Mouse (Mus musculus) ES-E14 (cell line): ENCODE results near the gene Fbxw8. TPM values are rescaled to one million over a fixed set of nuclear protein-coding genes. Genes with fewer than 3 reads are reported as not detected.

Source experiments
- DNase-seq: peaks from one replicate; pipeline ENCODE4 v3.0.0-alpha.2; 2013; ENCODE audit warnings: low read depth, low spot score
- H3K27ac ChIP-seq: 2 replicates; pipeline ENCODE4 v1.5.1; 2012; ENCODE audit warnings: low read depth, mild to moderate bottlenecking, low read length, moderate library complexity, mixed read lengths; ENCODE audit not compliant: poor library complexity, insufficient read depth, severe bottlenecking
- H3K36me3 ChIP-seq: 2 replicates; pipeline ENCODE4 v1.6.1; 2012; ENCODE audit warnings: mild to moderate bottlenecking, low read length, moderate library complexity, mixed read lengths; ENCODE audit not compliant: control insufficient read depth, poor library complexity, insufficient read depth, severe bottlenecking
- H3K4me1 ChIP-seq, 2 experiments: fragments of 150-350 bp in 1 of 2; sonication (generic) in 1 of 2; 2 replicates each; pipeline ENCODE4 v1.6.1; 2012; ENCODE audit warnings: low read length in 2 of 2, mild to moderate bottlenecking in 1 of 2, mixed read lengths in 1 of 2; ENCODE audit not compliant: control insufficient read depth in 2 of 2, insufficient read depth in 2 of 2, poor library complexity in 1 of 2
- H3K4me3 ChIP-seq, 2 experiments: fragments of 150-350 bp in 1 of 2; sonication (generic) in 1 of 2; 2 replicates each; pipeline ENCODE4 v1.5.1; 2012; ENCODE audit warnings: low read length in 2 of 2, low read depth in 1 of 2, mild to moderate bottlenecking in 1 of 2, mixed read lengths in 1 of 2; ENCODE audit not compliant: insufficient read depth in 1 of 2, poor library complexity in 1 of 2, severe bottlenecking in 1 of 2
- H3K9ac ChIP-seq: 2 replicates; pipeline ENCODE4 v1.6.1; 2012; ENCODE audit warnings: low read depth, mild to moderate bottlenecking, low read length, mixed read lengths; ENCODE audit not compliant: poor library complexity, insufficient read depth, severe bottlenecking
- H3K9me3 ChIP-seq: fragments of 150-350 bp; sonication (generic); 2 replicates; pipeline ENCODE4 v1.6.1; 2012; ENCODE audit warnings: low read depth, mild to moderate bottlenecking, low read length; ENCODE audit not compliant: control insufficient read depth, insufficient read depth
- CHD2 ChIP-seq: IDR thresholded peaks from 2 replicates; pipeline ENCODE4 v1.6.1; 2014; ENCODE audit warnings: mild to moderate bottlenecking, low read depth, low read length, inconsistent platforms
- HCFC1 ChIP-seq: IDR thresholded peaks from 2 replicates; pipeline ENCODE4 v1.6.1; 2012; ENCODE audit warnings: low read length, inconsistent platforms, borderline replicate concordance; ENCODE audit not compliant: insufficient read depth
- MAFK ChIP-seq: IDR thresholded peaks from 2 replicates; pipeline ENCODE4 v1.6.1; 2014; ENCODE audit warnings: mild to moderate bottlenecking, low read depth, low read length, inconsistent platforms; ENCODE audit not compliant: insufficient read depth
- ZC3H11A ChIP-seq: IDR thresholded peaks from 2 replicates; pipeline ENCODE4 v1.6.1; 2012; ENCODE audit warnings: low read depth, mild to moderate bottlenecking, inconsistent platforms, low read length, borderline replicate concordance
- ZNF384 ChIP-seq: IDR thresholded peaks from 2 replicates; pipeline ENCODE4 v1.6.1; 2012; ENCODE audit warnings: low read depth, low read length, inconsistent platforms
- in situ Hi-C, 2 experiments: fragments of 600-800 bp; cut with MboI; formaldehyde crosslinking; loops; one replicate each; pipeline ENCODE4 v1.15.1; 2025; ENCODE audit warnings: low sequenced_read_pairs in 2 of 2, inconsistent platforms in 1 of 2; ENCODE audit not compliant: unreplicated experiment in 2 of 2
- total RNA-seq: library from RNA; depleted of rRNA; stranded (reverse); fragments of 300-350 nt; gene quantifications from 2 replicates; pipeline ENCODE4 v1.2.3, GENCODE M21; 2012

Gene Fbxw8
- total RNA-seq, 1 experiment = 46.2 TPM

DNA sequence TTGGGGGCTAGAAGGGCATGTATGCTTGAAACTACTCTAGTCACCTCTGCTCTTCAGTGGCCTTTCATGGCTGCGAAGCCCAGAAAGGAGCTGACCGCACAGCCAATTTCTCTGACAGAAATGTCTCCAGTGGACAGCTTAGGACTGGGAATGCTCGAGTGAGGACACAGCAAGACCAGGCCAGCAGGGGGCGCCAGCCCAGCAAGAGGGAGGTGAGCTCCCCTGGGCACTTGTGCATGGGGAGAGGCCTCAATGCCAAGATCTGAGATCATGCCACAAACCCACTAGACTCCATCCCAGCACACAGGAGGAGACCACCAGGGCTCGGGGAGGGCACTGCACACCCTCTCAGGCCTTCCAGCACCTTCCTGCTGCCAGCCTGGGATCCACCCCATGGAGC lies 88.4 kb downstream of the Fbxw8 start:
- in situ Hi-C loops = no loop called here
- Histone ChIP-seq H3K9me3 (no peaks in the 10 kb centered on the region), H3K4me3 (no peak overlapping the region), H3K36me3 (peaks cover 17% of the 10 kb centered on the region; the same call in 1 of the 2 replicates), H3K9ac (no peak overlapping the region), H3K27ac (no peak overlapping the region), H3K4me1 (no peaks in the 10 kb centered on the region)
- no peak for TF ChIP-seq MAFK
- no peak for TF ChIP-seq ZC3H11A
- no peak for TF ChIP-seq HCFC1
- no peak for TF ChIP-seq ZNF384
- no peak for TF ChIP-seq CHD2
- peak; percentile 46 for DNase-seq

DNA sequence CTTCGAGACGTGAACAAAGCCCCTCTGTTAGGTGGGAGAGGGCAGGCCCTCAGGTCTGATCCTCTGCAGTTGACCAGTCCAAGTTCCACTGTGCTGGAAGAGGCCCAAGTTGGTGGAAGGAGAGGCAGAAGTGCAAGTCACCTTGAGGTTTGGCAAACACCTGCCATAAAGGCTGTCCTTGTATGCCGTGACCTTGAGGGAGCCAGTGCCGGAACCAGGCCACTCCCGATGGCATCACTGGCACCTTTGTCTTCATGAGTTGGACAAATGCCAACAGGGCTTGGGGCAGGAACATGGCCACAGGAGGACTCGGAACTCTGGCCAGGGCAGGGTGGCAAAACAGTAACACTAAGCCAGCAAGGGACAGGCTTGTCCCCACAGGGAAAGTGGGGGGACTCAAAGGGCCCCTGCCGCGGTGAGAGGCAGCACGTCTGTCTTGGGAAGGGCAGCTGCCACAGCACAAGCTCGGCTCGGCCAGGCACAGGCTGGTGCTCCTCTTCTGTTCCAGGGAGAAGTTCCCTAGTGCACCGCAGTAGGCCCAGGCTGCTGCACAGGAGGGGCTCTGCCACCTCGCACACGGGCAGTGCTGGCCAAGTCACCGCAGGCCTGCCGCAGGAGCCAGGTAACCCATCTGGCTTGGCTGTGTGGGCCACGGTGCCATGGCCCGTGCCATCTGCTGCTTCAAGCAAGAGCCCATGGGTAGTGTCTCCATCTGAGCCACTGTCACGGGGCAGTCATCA lies 89.6 kb downstream of the Fbxw8 start:
- TF ChIP-seq HCFC1 (no peak), CHD2 (no peak), ZNF384 (no peak), MAFK (no peak), ZC3H11A (no peak)
- in situ Hi-C loops = no loop called here
- no peaks in the 10 kb centered on the region for H3K9me3 ChIP-seq
- H3K36me3 ChIP-seq = peaks cover 17% of the 10 kb centered on the region; the same call in 1 of the 2 replicates
- H3K4me1 ChIP-seq = peaks cover 0 to 3% of the 10 kb centered on the region in 2 experiments; a peak in 1 of 4 replicates
- no peak for DNase-seq
- no peak overlapping the region for H3K27ac ChIP-seq
- H3K4me3 ChIP-seq = no peak overlapping the region
- H3K9ac ChIP-seq = no peak overlapping the region

DNA sequence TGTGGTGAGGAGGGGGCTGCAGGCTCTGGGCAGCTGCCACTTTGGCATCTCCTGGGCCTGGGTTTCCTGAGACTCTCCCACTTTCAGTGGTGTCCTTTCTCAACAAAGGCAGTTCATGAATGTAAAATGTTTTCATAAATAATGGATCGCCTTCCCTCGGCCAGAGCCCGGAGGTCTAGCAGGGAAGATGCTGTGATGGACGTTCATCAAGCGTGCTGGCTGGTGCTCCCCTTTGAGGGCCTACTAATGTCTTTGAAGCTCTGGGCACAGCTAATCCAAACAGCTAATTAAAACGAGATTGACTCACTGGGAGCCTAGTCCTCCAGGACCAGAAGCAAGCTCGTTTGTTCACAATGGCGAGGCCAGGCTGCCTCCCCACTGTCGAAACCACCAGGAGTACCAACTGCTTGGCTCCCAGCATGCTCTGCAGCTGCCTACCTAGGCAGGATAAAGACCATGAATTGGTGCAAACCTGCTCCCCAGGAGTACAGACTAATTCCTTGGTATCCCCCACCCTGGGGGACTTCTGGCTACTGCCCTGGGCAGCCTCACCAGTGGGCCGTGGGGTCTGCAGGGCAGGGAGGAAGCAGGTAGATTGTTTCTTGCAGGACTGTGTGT lies 90.9 kb downstream of the Fbxw8 start:
- TF ChIP-seq MAFK (no peak), ZNF384 (no peak), ZC3H11A (no peak), HCFC1 (no peak), CHD2 (no peak)
- H3K4me3 ChIP-seq = no peak overlapping the region
- H3K9ac ChIP-seq = no peak overlapping the region
- in situ Hi-C loops = no loop called here
- H3K27ac ChIP-seq = no peak overlapping the region
- no peaks in the 10 kb centered on the region for H3K9me3 ChIP-seq
- peaks cover 11% of the 10 kb centered on the region; the same call in 1 of the 2 replicates for H3K36me3 ChIP-seq
- peaks cover 0 to 3% of the 10 kb centered on the region in 2 experiments; a peak in 1 of 4 replicates for H3K4me1 ChIP-seq
- no peak for DNase-seq

DNA sequence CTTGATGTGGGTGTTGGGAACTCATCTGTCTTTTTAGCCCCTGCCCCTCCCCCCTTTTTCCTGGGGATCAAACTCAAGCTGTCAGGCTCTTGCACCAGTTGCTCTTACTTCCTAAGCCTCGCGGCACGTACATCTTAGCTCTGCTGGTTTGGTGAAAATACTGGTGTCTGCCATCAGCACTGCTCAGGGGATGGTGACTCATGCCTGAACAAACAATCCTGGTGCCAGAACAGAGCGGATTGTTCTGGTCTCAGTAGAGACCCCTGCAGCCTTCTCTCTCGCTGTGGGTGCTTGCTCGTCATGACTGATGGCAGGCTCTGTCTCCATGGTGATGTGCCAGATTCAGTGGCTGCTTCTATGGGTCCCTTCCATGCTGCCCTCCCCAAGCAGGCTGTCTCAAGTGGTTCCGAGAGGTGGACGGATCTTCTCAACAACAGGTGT lies 92.1 kb downstream of the Fbxw8 start:
- H3K4me1 ChIP-seq = peaks cover 0 to 3% of the 10 kb centered on the region in 2 experiments; a peak in 1 of 4 replicates
- DNase-seq = no peak
- H3K9ac ChIP-seq = no peak overlapping the region
- in situ Hi-C loops = no loop called here
- H3K27ac ChIP-seq = no peak overlapping the region
- H3K9me3 ChIP-seq = no peaks in the 10 kb centered on the region
- TF ChIP-seq HCFC1 (no peak), MAFK (no peak), CHD2 (no peak), ZC3H11A (no peak), ZNF384 (no peak)
- no peak overlapping the region for H3K4me3 ChIP-seq
- peaks cover 9% of the 10 kb centered on the region; the same call in 1 of the 2 replicates for H3K36me3 ChIP-seq
